Mouse (Mus musculus) forebrain, embryonic 11.5 days (tissue): Measurements from ENCODE around the gene B230217C12Rik. TPM values are rescaled to one million over a fixed set of nuclear protein-coding genes. Genes with fewer than 3 reads are reported as not detected.
A peak's percentile ranks its signal among the peaks of the same experiment; 100 is the strongest.

Source experiments
- ATAC-seq: fragments of 200-750 bp; cut with Nextera tagmentation; replicated peaks from 2 replicates; pipeline ENCODE4 v1.8.0; 2017; ENCODE audit warnings: moderate TSS enrichment; ENCODE audit not compliant: low FRiP score
- DNase-seq: peaks from one replicate; pipeline ENCODE4 v3.0.0-alpha.2; 2017; ENCODE audit warnings: low spot score
- H3K27ac ChIP-seq: fragments of 300-500 bp; sonication (generic); 2 replicates; pipeline ENCODE4 v1.5.1; 2014; ENCODE audit warnings: low read depth, low read length
- H3K27me3 ChIP-seq: fragments of 300-500 bp; sonication (generic); 2 replicates; pipeline ENCODE4 v1.6.1; 2014; ENCODE audit warnings: mild to moderate bottlenecking, low read length, mixed read lengths; ENCODE audit not compliant: control insufficient read depth, insufficient read depth
- H3K36me3 ChIP-seq: fragments of 300-500 bp; sonication (generic); 2 replicates; pipeline ENCODE4 v1.6.1; 2014; ENCODE audit warnings: mild to moderate bottlenecking, low read length, moderate library complexity, mixed read lengths; ENCODE audit not compliant: control insufficient read depth, insufficient read depth
- H3K4me1 ChIP-seq: fragments of 300-500 bp; sonication (generic); replicated peaks from 2 replicates; pipeline ENCODE4 v1.6.1; 2014; ENCODE audit warnings: low read length, mixed read lengths; ENCODE audit not compliant: control insufficient read depth, insufficient read depth
- H3K4me2 ChIP-seq: fragments of 300-500 bp; sonication (generic); 2 replicates; pipeline ENCODE4 v1.6.1; 2014; ENCODE audit warnings: low read depth, mild to moderate bottlenecking, low read length, moderate library complexity, mixed read lengths; ENCODE audit not compliant: severe bottlenecking
- H3K4me3 ChIP-seq: fragments of 300-500 bp; sonication (generic); 2 replicates; pipeline ENCODE4 v1.5.1; 2014; ENCODE audit warnings: low read depth, low read length
- H3K9ac ChIP-seq: fragments of 300-500 bp; sonication (generic); 2 replicates; pipeline ENCODE4 v1.6.1; 2014; ENCODE audit warnings: low read length
- H3K9me3 ChIP-seq: fragments of 300-500 bp; sonication (generic); 2 replicates; pipeline ENCODE4 v1.6.1; 2016; ENCODE audit warnings: low read length, mixed read lengths; ENCODE audit not compliant: control insufficient read depth
- WGBS: fragments of 180-500 bp; shearing (Covaris S2); extraction: QIAGEN DNeasy Blood & Tissue Kit; methylation state at CpG from one replicate; pipeline ENCODE4 v1.1.7; 2014; 5-methylcytosine and 5-hydroxymethylcytosine counted together
- polyA plus RNA-seq: library from polyadenylated mRNA; unstranded; fragments of >200 nt; fragmentation: Nextera tagmentation; extraction: Ambion mirVana; gene quantifications from 2 replicates; pipeline ENCODE4 v1.2.1, GENCODE M21; 2014

The B230217C12Rik gene
- 13.3 and 17.7 TPM in 2 replicates for polyA plus RNA-seq

GRCm38 (mm10) chr11:97840539-97840954 lies at the start of gene B230217C12Rik:
Gene B230217C12Rik (plus strand): TSS chr11:97840780.
- H3K4me2 ChIP-seq, result peak within 1 kb of the TSS; percentile 76
- H3K4me1 ChIP-seq, result no peaks in the 10 kb centered on the region; the same call in 1 of the 2 replicates

GRCm38 (mm10) chr11:97793165-97793564 lies 47.4 kb upstream of the B230217C12Rik start:
- 1% methylated on average over 2 of the region's 2 CpGs for WGBS
- DNase-seq, result no peak
- no peak for ATAC-seq
- Histone ChIP-seq H3K36me3 (no peaks in the 10 kb centered on the region), H3K27me3 (no peaks in the 10 kb centered on the region), H3K27ac (no peak overlapping the region), H3K4me3 (no peak overlapping the region), H3K9me3 (no peaks in the 10 kb centered on the region), H3K9ac (no peak overlapping the region), H3K4me2 (no peak overlapping the region), H3K4me1 (no peaks in the 10 kb centered on the region)

More at GRCm38 (mm10) chr11:97840539-97840954, at the start of gene B230217C12Rik:
- Histone ChIP-seq H3K9me3 (no peaks in the 10 kb centered on the region), H3K36me3 (peaks cover under 1% of the 10 kb centered on the region; the same call in 1 of the 2 replicates), H3K9ac (peak within 1 kb of the TSS; percentile 75), H3K4me3 (peak within 1 kb of the TSS; percentile 47), H3K27ac (peak within 1 kb of the TSS; percentile 63; the same call in 1 of the 2 replicates), H3K27me3 (no peaks in the 10 kb centered on the region)
- WGBS, result under 1% methylated on average over 6 of the region's 6 CpGs
- DNase-seq, result no peak
- peak; percentile 39 for ATAC-seq

DNA sequence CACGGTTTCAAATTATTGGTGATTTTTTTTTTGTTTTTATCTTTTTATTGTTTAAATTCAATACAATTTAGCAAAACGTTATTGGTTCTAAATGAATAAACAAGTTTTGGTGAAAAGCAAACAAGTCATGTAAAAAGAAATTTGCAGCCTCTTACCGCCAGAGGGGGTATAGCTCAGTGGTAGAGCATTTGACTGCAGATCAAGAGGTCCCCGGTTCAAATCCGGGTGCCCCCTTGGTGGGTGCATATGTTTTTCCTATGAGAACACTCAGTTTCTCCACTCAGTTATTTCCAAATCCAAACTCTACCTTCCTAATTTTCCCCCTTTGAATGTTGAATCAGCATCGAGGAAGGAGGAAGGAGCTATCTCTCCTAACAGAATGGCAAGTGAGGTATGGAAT lies 43.7 kb upstream of the B230217C12Rik start:
- H3K27me3 ChIP-seq, result no peaks in the 10 kb centered on the region
- H3K4me2 ChIP-seq, result no peak overlapping the region
- 3% methylated on average over 6 of the region's 6 CpGs for WGBS
- H3K4me1 ChIP-seq, result peaks cover 8% of the 10 kb centered on the region
- DNase-seq, result peak; percentile 80
- no peak for ATAC-seq
- no peaks in the 10 kb centered on the region for H3K36me3 ChIP-seq
- H3K4me3 ChIP-seq, result no peak overlapping the region
- H3K27ac ChIP-seq, result no peak overlapping the region
- H3K9ac ChIP-seq, result no peak overlapping the region
- H3K9me3 ChIP-seq, result no peaks in the 10 kb centered on the region

DNA sequence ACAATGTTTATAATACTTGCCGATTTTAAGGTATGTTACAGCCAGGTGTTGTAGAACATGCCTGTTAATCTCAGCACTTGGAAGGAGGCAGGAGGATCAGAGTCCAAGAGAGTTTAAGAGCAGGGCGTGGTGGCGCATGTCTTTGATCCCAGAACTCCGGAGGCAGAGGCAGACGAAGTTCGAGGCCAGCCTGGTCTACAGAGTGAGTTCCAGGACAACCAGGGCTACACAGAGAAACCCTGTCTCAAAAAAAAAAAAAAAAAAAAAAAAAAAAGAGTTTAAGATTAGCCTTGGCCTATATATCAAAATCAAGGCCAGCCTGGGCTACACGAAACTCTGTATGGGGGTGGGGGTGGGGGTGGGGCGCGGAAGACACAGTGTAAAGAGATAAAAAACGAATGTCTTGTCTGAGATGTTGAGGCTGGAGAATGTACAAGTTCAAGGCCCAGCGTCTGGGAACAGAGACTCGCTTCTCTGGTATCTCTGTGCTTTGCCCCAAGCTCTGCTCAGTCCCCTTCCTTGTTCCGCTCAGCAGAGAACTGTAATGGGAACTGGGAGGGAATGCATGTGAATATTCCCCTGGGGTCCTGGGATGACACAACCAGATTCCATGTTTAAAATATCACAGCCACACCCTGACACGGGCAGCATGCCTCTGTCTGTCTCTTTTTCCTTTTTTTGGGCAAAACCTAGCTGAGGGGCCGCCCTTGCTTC lies 43.1 kb upstream of the B230217C12Rik start:
- no peaks in the 10 kb centered on the region for H3K27me3 ChIP-seq
- H3K36me3 ChIP-seq, result no peaks in the 10 kb centered on the region
- no peak overlapping the region for H3K4me3 ChIP-seq
- ATAC-seq, result no peak
- peak; percentile 52 for DNase-seq
- no peaks in the 10 kb centered on the region for H3K9me3 ChIP-seq
- 58% methylated on average over 15 of the region's 15 CpGs for WGBS
- peaks cover 10% of the 10 kb centered on the region for H3K4me1 ChIP-seq
- H3K9ac ChIP-seq, result no peak overlapping the region
- no peak overlapping the region for H3K27ac ChIP-seq
- H3K4me2 ChIP-seq, result no peak overlapping the region

DNA sequence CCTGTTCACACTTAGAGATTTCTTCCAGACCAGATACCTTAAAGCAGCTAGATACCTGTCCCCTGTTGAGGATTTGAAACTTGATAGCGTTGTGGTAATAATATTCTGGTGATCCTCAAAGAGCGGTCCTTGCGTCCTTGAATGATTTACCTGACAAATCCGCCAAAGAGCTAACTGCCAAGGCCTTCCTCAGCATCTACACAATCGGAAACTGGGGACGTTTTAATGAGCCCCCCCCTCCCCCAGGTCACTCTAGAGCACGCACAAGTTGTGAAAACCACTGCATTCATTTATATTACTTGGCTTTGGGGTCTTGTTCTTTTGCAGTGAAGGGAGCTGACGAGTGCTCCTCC lies 42.5 kb upstream of the B230217C12Rik start:
- ATAC-seq, result no peak

DNA sequence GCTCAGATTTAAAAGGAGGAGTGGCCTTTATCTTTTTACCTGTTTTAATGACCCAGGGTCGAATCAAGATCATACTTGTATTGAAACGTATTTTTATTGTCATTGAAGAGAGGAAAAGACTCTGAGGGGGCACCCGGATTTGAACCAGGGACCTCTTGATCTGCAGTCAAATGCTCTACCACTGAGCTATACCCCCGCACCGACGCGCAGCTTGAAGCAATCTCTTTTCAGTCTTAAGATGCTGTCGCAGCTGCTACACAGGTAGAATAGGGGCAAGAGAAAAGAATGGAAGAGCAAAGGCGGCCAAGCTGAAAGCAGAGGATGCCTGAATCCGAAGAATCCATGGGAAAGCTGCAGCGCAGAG lies 41.8 kb upstream of the B230217C12Rik start, which contains the start of gene Lasp1:
Lasp1 (plus strand) TSS at position 219 of the 364 bp plus-strand sequence.
- peak within 1 kb of the TSS; percentile 72 for H3K4me3 ChIP-seq
- peak within 1 kb of the TSS; percentile 76 for H3K4me2 ChIP-seq
- H3K4me1 ChIP-seq, result peaks cover 10% of the 10 kb centered on the region
- ATAC-seq, result peak; percentile 58
- peak within 1 kb of the TSS; percentile 83 for H3K9ac ChIP-seq
- peak within 1 kb of the TSS; percentile 55 for H3K27ac ChIP-seq
- no peaks in the 10 kb centered on the region for H3K27me3 ChIP-seq
- DNase-seq, result peak; percentile 94
- no peaks in the 10 kb centered on the region for H3K9me3 ChIP-seq
- no peaks in the 10 kb centered on the region for H3K36me3 ChIP-seq
- WGBS, result 1% methylated on average over 11 of the region's 11 CpGs

More for the DNA sequence above, 42.5 kb upstream of the B230217C12Rik start:
- no peaks in the 10 kb centered on the region for H3K9me3 ChIP-seq
- no peak overlapping the region for H3K9ac ChIP-seq
- peaks cover 10% of the 10 kb centered on the region for H3K4me1 ChIP-seq
- H3K27me3 ChIP-seq, result no peaks in the 10 kb centered on the region
- 37% methylated on average over 8 of the region's 8 CpGs for whole genome bisulfite sequencing
- DNase-seq, result no peak
- H3K36me3 ChIP-seq, result no peaks in the 10 kb centered on the region
- peak overlapping the region; percentile 12; the same call in 1 of the 2 replicates for H3K4me2 ChIP-seq
- no peak overlapping the region for H3K4me3 ChIP-seq
- H3K27ac ChIP-seq, result no peak overlapping the region

DNA sequence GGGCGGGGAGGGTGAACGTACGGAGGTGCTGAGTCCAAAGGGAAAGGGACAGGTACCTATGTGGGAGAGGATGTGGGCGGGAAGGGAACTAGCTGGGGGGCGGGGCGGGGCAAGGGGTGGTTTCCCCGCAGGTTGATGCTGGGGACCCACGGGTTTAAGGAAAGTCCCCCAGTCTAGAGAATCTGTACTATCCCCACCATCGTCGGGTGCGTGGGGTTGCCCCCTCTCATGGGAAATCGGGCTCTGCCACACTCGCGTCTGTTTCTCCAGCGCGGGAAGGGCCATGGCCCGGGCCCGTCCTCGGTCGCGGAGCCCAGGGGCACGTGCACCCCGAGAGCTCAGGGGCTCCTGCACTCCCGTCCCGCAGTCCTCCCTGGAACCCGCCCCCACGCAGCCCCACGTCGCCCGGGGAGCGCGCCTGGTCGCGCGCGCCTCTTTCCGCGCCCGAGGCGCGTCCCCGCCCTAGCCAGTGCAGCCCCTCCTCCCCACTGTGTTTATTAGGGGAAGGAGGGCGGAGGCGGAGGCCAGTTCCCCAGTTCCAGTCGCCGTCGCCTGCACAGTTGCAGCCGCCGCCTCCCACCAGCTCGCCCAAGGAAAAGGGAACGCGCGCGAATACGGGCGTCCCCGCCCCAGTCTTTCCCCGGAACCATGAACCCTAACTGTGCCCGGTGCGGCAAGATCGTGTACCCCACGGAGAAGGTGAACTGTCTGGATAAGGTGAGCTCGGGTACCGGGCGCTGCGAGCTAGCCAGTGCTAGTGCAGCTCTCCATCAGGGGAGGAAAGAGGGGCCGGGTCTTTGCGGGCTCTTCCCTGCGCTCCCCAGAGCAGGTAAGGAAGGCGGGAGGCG lies 41.2 kb upstream of the B230217C12Rik start:
- Histone ChIP-seq H3K27ac (peak overlapping the region; percentile 55), H3K4me3 (peak overlapping the region; percentile 72), H3K4me2 (peak overlapping the region; percentile 76), H3K36me3 (no peaks in the 10 kb centered on the region), H3K9me3 (no peaks in the 10 kb centered on the region), H3K4me1 (peaks cover 10% of the 10 kb centered on the region), H3K27me3 (no peaks in the 10 kb centered on the region), H3K9ac (peak overlapping the region; percentile 83)
- DNase-seq (peak; percentile 90), ATAC-seq (peak; percentile 86)
- WGBS, result under 1% methylated on average over 68 of the region's 71 CpGs

GRCm38 (mm10) chr11:97799994-97800690 lies 40.4 kb upstream of the B230217C12Rik start:
- Histone ChIP-seq H3K4me3 (peak overlapping the region; percentile 72), H3K27me3 (no peaks in the 10 kb centered on the region), H3K36me3 (no peaks in the 10 kb centered on the region), H3K9ac (peak overlapping the region; percentile 83), H3K4me1 (peaks cover 16% of the 10 kb centered on the region), H3K9me3 (no peaks in the 10 kb centered on the region), H3K4me2 (peak overlapping the region; percentile 76), H3K27ac (peak overlapping the region; percentile 55)
- ATAC-seq (peak; percentile 76), DNase-seq (peak; percentile 85)
- WGBS, result under 1% methylated on average over 23 of the region's 43 CpGs
